Mouse (Mus musculus) kidney, embryonic 16.5 days (tissue): ENCODE results near the gene Nup50. TPM values are rescaled to one million over a fixed set of nuclear protein-coding genes. Genes with fewer than 3 reads are reported as not detected.

ENCODE experiments used
- ATAC-seq: fragments of 200-750 bp; cut with Nextera tagmentation; 2 replicates; pipeline ENCODE4 v1.8.0; 2017; ENCODE audit warnings: moderate TSS enrichment; ENCODE audit not compliant: low FRiP score, low TSS enrichment
- H3K27ac ChIP-seq: fragments of 300-500 bp; sonication (generic); 2 replicates; pipeline ENCODE4 v1.5.1; 2014; ENCODE audit warnings: low read length
- H3K27me3 ChIP-seq: fragments of 300-500 bp; sonication (generic); 2 replicates; pipeline ENCODE4 v1.6.1; 2014; ENCODE audit warnings: low read length, control low read depth, mixed read lengths; ENCODE audit not compliant: insufficient read depth
- H3K36me3 ChIP-seq: fragments of 300-500 bp; sonication (generic); 2 replicates; pipeline ENCODE4 v1.6.1; 2014; ENCODE audit warnings: low read length, control low read depth, mixed read lengths; ENCODE audit not compliant: insufficient read depth
- H3K4me1 ChIP-seq: fragments of 300-500 bp; sonication (generic); 2 replicates; pipeline ENCODE4 v1.6.1; 2014; ENCODE audit warnings: low read length, control low read depth, mixed read lengths; ENCODE audit not compliant: insufficient read depth
- H3K4me2 ChIP-seq: fragments of 300-500 bp; sonication (generic); replicated peaks from 2 replicates; pipeline ENCODE4 v1.6.1; 2014; ENCODE audit warnings: low read depth, low read length
- H3K4me3 ChIP-seq: fragments of 300-500 bp; sonication (generic); 2 replicates; pipeline ENCODE4 v1.5.1; 2014; ENCODE audit warnings: mild to moderate bottlenecking, low read length
- H3K9ac ChIP-seq: fragments of 300-500 bp; sonication (generic); replicated peaks from 2 replicates; pipeline ENCODE4 v1.6.1; 2014; ENCODE audit warnings: low read length
- H3K9me3 ChIP-seq: fragments of 300-500 bp; sonication (generic); 2 replicates; pipeline ENCODE4 v1.6.1; 2016; ENCODE audit warnings: low read length, control low read depth
- WGBS: fragments of 180-500 bp; shearing (Covaris S2); extraction: QIAGEN DNeasy Blood & Tissue Kit; methylation state at CpG from one replicate; pipeline ENCODE4 v1.1.7; 2014; 5-methylcytosine and 5-hydroxymethylcytosine counted together
- polyA plus RNA-seq: library from polyadenylated mRNA; unstranded; fragments of >200 nt; fragmentation: Nextera tagmentation; extraction: Ambion mirVana; gene quantifications from 2 replicates; pipeline ENCODE4 v1.2.1, GENCODE M21; 2015

Nup50 gene
- polyA plus RNA-seq, 1 experiment from 2014 or later: 40.6 TPM

DNA sequence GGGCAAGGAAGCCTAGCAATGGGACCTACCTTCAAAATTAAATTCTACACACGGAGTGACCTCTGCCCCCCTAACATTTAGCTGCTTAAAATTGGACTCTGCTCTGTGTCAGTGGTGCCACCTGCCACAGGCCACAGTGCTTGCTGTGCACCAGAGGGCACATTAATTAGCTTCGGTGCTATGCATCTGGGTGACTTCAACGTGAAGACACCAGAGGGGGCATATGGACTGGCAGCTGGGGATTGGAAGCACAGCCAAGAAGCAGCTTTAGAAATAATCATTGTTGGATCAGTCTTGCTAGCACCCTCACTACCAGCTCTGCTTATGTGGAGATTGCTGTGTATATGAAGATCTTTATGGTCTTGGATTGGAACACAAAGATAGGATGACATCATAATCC, 10.0 kb upstream of the Nup50 start:
- no peak overlapping the region for H3K27ac ChIP-seq
- H3K9ac ChIP-seq: no peak overlapping the region
- ATAC-seq: no peak
- no peak overlapping the region for H3K4me3 ChIP-seq
- no peaks in the 10 kb centered on the region for H3K27me3 ChIP-seq
- no peaks in the 10 kb centered on the region for H3K36me3 ChIP-seq
- 89% methylated on average over 3 of the region's 3 CpGs for WGBS
- no peaks in the 10 kb centered on the region; the same call in 1 of the 2 replicates for H3K9me3 ChIP-seq
- no peaks in the 10 kb centered on the region for H3K4me1 ChIP-seq
- H3K4me2 ChIP-seq: no peak overlapping the region

DNA sequence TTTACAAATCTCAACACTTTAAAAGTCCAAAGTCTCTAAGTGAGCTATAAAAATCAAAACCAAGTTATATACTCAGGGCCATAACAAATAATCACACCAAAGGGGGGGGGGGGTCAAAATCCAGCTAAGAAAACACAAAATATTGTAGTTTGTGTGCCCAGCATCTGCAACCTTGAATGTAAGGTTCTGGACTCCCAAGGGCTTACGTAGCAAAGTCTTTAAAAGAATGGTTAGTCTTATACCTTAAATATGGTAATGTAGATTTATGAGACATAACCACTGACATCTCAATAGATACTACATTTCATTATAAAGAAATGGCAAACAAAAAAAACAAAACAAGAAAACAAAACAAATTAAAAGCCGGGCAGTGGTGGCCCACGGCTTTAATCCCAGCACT, 3.3 kb upstream of the Nup50 start, which contains the start of gene Gm29666:
Gm29666 (minus strand) TSS at position 101 of the 400 bp plus-strand sequence.
- Histone ChIP-seq H3K9me3 (no peaks in the 10 kb centered on the region), H3K4me3 (no peak within 1 kb of the TSS), H3K27me3 (no peaks in the 10 kb centered on the region), H3K4me2 (no peak within 1 kb of the TSS), H3K36me3 (no peaks in the 10 kb centered on the region), H3K9ac (no peak within 1 kb of the TSS), H3K4me1 (peaks cover 17% of the 10 kb centered on the region; the same call in 1 of the 2 replicates), H3K27ac (no peak within 1 kb of the TSS)
- 93% methylated on average over 3 of the region's 3 CpGs for whole genome bisulfite sequencing
- no peak for ATAC-seq

DNA sequence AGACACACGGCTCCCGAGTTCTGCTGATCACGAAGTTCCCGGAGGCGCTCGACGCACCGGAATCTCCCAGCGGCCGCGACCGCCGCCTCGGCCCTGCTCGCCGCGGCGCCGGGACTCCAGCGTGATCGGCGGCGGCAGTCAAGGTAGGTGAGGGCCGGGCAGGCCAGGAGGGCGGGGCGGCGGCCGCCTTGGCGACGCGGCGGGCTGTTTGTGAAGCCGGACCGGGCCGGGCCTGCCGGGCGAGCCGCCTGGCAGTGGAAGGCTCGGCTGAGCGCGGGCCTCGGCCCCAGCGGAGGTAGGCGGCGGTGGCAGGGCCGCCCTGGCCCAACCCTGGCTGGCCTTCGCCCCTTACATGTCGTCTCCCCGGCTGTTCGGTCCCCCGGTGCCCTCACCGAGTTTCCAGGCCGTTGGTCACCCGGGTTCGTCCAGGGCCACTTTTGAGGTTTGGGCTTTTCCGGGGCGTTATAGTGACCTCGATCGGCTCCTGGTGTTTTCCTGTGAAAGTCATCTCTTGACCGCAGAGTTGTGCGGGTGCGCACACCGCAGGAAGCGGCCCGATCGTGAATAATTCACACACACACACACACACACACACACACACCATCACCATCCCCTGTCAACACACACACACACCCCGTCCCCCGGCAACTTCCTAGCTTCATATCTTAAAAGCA, 434 bp downstream of the Nup50 start:
- WGBS: under 1% methylated on average over 56 of the region's 68 CpGs
- H3K36me3 ChIP-seq: peaks cover 13% of the 10 kb centered on the region
- peak overlapping the region; percentile 84 for H3K4me2 ChIP-seq
- H3K27me3 ChIP-seq: no peaks in the 10 kb centered on the region
- peaks cover 28% of the 10 kb centered on the region for H3K4me1 ChIP-seq
- H3K4me3 ChIP-seq: peak overlapping the region; percentile 93
- H3K9ac ChIP-seq: peak overlapping the region; percentile 99
- H3K9me3 ChIP-seq: no peaks in the 10 kb centered on the region
- peak overlapping the region; percentile 98 for H3K27ac ChIP-seq
- ATAC-seq: peak; percentile 80

DNA sequence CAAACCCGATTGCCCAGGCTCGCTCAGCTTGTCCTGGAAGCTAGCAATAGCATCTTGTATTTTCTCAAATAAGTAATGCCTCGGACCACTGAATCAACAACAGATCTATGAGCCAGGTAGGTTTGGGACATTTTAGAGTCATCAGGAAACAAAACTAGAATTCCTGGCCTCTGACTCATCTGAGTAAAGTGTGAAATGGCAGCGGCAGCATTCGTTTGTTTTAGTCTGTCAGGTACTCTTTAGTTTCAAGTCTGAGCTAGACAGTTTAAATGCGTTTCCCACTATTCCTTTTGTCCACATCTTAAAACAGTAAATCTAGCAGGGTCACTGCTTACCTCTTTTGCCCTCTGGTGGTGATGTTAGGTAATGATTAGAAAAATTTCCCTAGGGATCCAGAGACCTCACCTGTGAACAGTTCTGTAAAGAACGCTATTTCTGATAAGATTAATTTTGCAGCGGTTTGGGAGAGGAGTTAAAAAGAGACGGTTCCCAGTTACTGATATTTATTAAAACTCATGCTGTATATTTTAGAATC, 1.6 kb downstream of the Nup50 start:
- Histone ChIP-seq H3K9ac (peak overlapping the region; percentile 99), H3K27ac (peak overlapping the region; percentile 62), H3K4me1 (peaks cover 28% of the 10 kb centered on the region), H3K36me3 (peaks cover 25% of the 10 kb centered on the region), H3K4me2 (peak overlapping the region; percentile 84), H3K27me3 (no peaks in the 10 kb centered on the region), H3K4me3 (peak overlapping the region; percentile 93), H3K9me3 (no peaks in the 10 kb centered on the region)
- WGBS: 12% methylated on average over 9 of the region's 9 CpGs
- no peak for ATAC-seq

DNA sequence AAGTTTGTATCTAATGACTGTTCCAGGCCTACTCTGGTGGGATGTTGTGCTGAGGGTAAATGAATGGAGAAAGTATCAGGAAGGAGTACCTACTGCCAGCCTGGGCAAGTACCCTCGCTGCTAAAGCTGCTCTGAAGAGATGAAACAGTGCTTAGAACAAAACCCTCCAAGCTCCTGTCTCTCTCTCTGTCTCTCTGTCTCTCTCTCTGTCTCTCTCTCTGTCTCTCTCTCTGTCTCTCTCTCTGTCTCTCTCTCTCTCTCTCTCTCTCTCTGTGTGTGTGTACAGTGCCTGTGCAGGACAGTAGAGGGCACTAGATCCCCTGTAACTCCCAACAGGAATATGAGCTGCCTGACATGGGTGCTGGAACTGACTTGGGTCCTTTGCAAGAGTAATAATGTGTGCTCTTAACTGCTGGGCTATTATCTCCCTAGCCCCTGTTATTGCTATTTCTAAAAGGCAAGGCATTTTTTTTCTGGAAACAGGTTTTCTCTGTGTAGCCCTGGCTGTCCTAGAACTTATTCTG, 2.3 kb downstream of the Nup50 start:
- Histone ChIP-seq H3K27me3 (no peaks in the 10 kb centered on the region), H3K27ac (no peak overlapping the region), H3K4me1 (peaks cover 28% of the 10 kb centered on the region), H3K9ac (no peak overlapping the region), H3K4me3 (peak overlapping the region; percentile 93), H3K36me3 (peaks cover 31% of the 10 kb centered on the region), H3K4me2 (peak overlapping the region; percentile 84), H3K9me3 (no peaks in the 10 kb centered on the region)
- 71% methylated on average over 1 of the region's 1 CpGs for WGBS
- ATAC-seq: no peak

DNA sequence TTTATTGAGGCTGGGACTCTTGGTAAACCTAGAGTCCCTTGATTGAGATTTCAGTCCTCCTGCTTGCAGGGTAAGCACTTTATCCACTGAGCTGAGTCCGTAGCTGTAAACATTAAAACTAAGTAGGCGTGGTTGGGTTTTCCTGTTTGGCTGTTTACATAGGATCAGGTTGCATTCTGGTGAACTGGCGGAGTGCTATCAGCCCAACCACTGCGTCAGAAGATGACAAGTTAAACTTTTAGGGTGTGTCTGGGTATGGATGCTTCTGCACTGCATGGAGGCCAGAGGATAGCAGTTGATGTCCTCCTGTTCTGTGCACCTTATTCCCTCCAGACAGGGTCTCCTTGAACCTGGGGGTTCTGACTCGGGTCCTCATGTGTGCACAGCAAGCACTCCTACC, 9.1 kb downstream of the Nup50 start:
- H3K9ac ChIP-seq: no peak overlapping the region
- peaks cover 89% of the 10 kb centered on the region for H3K36me3 ChIP-seq
- H3K27me3 ChIP-seq: no peaks in the 10 kb centered on the region
- H3K4me3 ChIP-seq: no peak overlapping the region
- H3K27ac ChIP-seq: no peak overlapping the region
- no peaks in the 10 kb centered on the region for H3K9me3 ChIP-seq
- peak; percentile 31; the same call in 1 of the 2 replicates for ATAC-seq
- H3K4me1 ChIP-seq: peaks cover 10% of the 10 kb centered on the region
- 31% methylated on average over 5 of the region's 5 CpGs for WGBS
- H3K4me2 ChIP-seq: no peak overlapping the region

DNA sequence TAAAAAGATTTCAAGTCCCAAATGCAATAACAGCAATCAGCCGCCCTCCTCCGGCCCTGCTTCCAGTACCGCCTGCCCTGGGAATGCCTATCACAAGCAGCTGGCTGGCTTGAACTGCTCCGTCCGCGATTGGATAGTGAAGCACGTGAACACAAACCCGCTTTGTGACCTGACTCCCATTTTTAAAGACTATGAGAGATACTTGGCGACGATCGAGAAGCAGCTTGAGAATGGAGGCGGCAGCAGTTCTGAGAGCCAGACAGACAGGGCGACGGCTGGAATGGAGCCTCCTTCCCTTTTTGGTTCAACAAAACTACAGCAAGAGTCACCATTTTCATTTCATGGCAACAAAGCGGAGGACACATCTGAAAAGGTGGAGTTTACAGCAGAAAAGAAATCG, 11.7 kb downstream of the Nup50 start:
- H3K9me3 ChIP-seq: no peaks in the 10 kb centered on the region
- 89% methylated on average over 16 of the region's 16 CpGs for WGBS
- H3K4me3 ChIP-seq: no peak overlapping the region
- H3K36me3 ChIP-seq: peaks cover 88% of the 10 kb centered on the region
- H3K27ac ChIP-seq: no peak overlapping the region
- no peaks in the 10 kb centered on the region for H3K27me3 ChIP-seq
- peaks cover 13% of the 10 kb centered on the region for H3K4me1 ChIP-seq
- no peak for ATAC-seq
- H3K4me2 ChIP-seq: no peak overlapping the region
- no peak overlapping the region for H3K9ac ChIP-seq

DNA sequence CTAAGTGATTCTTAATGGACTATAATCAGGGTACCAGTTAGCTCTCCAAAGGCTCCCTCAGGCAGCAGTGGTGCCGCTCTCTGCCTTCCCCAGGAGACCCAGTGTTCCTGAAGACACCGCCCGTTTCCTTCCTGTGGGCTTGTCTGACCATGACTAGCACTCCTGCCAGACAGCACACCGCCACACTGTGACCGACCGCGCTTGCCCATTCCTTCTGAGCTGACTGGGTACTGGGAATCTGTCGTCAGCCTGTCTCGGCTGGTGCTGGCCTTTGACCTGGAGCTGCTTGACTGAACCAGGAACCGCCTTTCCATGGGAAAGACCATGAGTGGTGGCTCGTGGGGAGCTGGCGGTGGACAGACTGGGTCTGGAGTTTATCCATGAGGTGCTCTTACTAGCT, 16.9 kb downstream of the Nup50 start:
- H3K36me3 ChIP-seq: peaks cover 63% of the 10 kb centered on the region
- ATAC-seq: peak; percentile 69
- no peaks in the 10 kb centered on the region for H3K9me3 ChIP-seq
- no peak overlapping the region for H3K27ac ChIP-seq
- 41% methylated on average over 12 of the region's 12 CpGs for WGBS
- 0 out of 2 replicates have a peak, but pooled peaks cover 8% of the 10 kb centered on the region for H3K4me1 ChIP-seq
- H3K4me3 ChIP-seq: no peak overlapping the region
- H3K27me3 ChIP-seq: no peaks in the 10 kb centered on the region
- H3K9ac ChIP-seq: no peak overlapping the region
- no peak overlapping the region for H3K4me2 ChIP-seq

DNA sequence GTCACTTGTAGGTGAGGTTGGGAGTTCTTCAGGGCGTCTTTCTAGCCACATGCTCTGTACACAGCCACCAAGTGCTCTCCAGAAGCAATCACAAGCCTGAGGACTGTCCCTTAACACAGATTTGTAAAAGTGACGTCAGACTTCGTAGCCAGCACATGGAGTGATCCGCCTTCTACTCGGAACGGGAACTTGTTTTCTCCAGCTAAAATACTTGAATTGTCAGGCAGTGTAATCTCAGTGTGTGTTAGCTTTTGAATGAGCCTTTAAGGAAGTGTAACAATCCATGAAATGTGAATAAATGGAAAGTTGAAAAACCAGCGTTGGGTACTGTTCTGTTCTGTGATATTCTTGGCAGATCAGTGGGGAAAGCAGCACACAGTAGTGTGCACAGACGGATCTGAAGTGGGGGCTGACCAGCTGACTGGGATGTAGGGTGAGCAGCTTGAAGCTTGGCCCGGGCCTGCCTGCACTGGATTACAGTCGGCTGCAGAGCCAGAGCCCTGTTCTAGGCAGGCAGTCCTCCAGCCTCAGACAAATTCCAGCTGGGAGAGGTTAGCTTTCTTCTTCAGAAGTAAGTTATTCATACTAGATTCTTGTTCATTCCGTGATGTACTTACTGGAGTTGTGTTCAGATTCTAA, 19.6 kb downstream of the Nup50 start:
- Histone ChIP-seq H3K36me3 (peaks cover 39% of the 10 kb centered on the region), H3K27ac (no peak overlapping the region), H3K27me3 (no peaks in the 10 kb centered on the region), H3K4me2 (no peak overlapping the region), H3K9ac (no peak overlapping the region), H3K4me3 (no peak overlapping the region), H3K9me3 (no peaks in the 10 kb centered on the region), H3K4me1 (0 out of 2 replicates have a peak, but pooled peaks cover 8% of the 10 kb centered on the region)
- 79% methylated on average over 11 of the region's 11 CpGs for WGBS
- ATAC-seq: no peak
